Mouse (Mus musculus): ENCODE measurements around the gene 4930412O13Rik. TPM values are rescaled to one million over a fixed set of nuclear protein-coding genes. Genes with fewer than 3 reads are reported as not detected.

4930412O13Rik gene
- polyA plus RNA-seq, 1 experiment from 2014 or later: not detected

DNA sequence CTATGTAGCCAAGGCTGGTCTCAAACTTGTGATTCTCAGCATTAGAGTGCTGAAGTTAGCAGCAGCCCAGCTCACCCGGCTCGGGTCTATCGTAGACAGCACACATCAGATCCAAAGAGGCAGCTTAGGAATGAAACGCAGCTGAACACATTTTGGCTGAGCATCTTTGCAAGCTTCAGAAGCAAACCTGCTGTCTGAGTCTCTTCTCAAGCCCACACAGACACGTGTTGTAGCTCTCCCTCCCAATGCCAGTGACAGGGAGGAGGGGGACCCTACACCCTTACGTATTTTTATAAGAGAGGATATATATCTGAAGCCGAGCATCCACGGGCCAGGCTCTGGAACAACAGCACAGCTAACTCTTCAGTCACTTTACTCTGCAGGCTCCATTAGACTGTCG is 36.5 kb downstream of the 4930412O13Rik start:
- ATAC-seq (ENCODE audit: insufficient read depth, low FRiP score): no peak
- no peak overlapping the region for H3K4me3 ChIP-seq (replicated peaks; ENCODE audit: low read length)
- no peaks in the 10 kb centered on the region for H3K27me3 ChIP-seq (ENCODE audit: control insufficient read depth, insufficient read depth, low read length)
- H3K9me3 ChIP-seq (replicated peaks; ENCODE audit: control insufficient read depth, low read length): no peaks in the 10 kb centered on the region
- H3K27ac ChIP-seq (ENCODE audit: low read length): no peak overlapping the region
- 89% methylated on average over 9 of the region's 9 CpGs for WGBS
- H3K36me3 ChIP-seq (ENCODE audit: control insufficient read depth, insufficient read depth, low read length): no peaks in the 10 kb centered on the region
- no peak overlapping the region for H3K4me2 ChIP-seq (ENCODE audit: low read depth, low read length)
- no peak overlapping the region for H3K9ac ChIP-seq (ENCODE audit: low read length)
- peaks cover 5% of the 10 kb centered on the region; the same call in 1 of the 2 replicates for H3K4me1 ChIP-seq (ENCODE audit: control insufficient read depth, insufficient read depth, low read length)

DNA sequence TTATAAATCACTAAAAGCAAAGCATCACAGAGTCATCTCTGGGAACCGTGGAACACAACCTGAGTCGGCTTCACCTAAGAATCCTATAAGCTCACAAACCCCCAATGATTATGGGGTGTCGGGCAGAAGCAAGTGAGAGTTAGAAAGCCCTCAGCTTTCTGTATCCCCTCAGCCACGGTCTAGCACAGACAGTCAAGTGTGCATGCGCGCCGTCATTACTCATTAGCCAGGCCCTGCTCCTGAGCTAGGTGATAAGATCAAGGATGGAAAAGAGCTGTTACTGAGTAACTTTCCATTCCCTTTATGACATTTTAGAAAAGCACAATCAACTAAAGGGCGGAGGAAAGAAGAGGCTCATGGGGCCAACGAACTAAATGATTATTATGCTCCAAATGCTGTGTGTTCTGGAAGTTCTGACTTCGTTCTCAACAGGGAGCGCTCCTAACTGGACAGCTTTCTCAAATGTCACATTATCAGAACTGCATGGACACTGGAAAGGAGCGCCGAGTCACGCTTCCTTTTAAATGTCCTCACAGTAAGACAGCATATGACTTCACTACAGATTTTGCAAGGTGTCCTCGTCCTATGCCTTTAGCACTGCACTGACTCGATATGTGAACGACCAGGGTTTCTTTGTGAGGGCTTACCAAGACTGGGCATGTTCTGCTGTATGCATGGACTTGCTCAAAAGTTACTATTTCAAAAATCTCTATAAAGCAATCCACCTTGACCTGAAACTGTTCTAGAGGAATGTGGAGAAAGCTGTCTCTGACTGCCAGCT is 37.8 kb downstream of the 4930412O13Rik start:
- Histone ChIP-seq H3K4me2 (ENCODE audit: low read depth, low read length) (no peak overlapping the region), H3K9me3 (replicated peaks; ENCODE audit: control insufficient read depth, low read length) (no peaks in the 10 kb centered on the region), H3K27me3 (ENCODE audit: control insufficient read depth, insufficient read depth, low read length) (no peaks in the 10 kb centered on the region), H3K4me1 (ENCODE audit: control insufficient read depth, insufficient read depth, low read length) (peaks cover 5% of the 10 kb centered on the region; the same call in 1 of the 2 replicates), H3K4me3 (replicated peaks; ENCODE audit: low read length) (no peak overlapping the region), H3K36me3 (ENCODE audit: control insufficient read depth, insufficient read depth, low read length) (no peaks in the 10 kb centered on the region), H3K27ac (ENCODE audit: low read length) (0 out of 2 replicates have a peak overlapping the region, but pooled peaks have one; percentile 1), H3K9ac (ENCODE audit: low read length) (no peak overlapping the region)
- peak; percentile 90 for ATAC-seq (ENCODE audit: insufficient read depth, low FRiP score)
- WGBS: 60% methylated on average over 17 of the region's 17 CpGs

GRCm38 (mm10) chr2:9926194-9926904 is 45.3 kb downstream of the 4930412O13Rik start:
- ATAC-seq (ENCODE audit: insufficient read depth, low FRiP score): no peak

DNA sequence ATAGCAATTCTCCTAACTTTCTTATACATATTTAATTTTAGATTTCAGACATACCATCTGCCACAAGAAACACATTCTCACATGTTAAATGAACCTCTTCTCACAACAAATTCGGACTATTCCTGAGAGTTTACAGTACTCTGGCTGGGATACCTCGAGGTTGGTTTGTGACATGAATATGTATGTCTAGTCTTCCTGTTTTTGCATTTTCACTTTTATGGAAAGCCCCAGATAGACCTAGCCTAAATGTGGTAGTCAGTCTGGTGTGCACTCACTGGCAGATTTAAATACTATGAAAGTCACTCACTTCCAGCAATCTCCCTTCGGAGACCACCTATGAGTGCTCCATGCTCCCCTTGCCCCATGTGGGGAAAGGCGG is 45.8 kb downstream of the 4930412O13Rik start:
- Histone ChIP-seq H3K36me3 (ENCODE audit: control insufficient read depth, insufficient read depth, low read length) (no peaks in the 10 kb centered on the region), H3K9ac (ENCODE audit: low read length) (no peak overlapping the region), H3K9me3 (replicated peaks; ENCODE audit: control insufficient read depth, low read length) (no peaks in the 10 kb centered on the region), H3K27ac (ENCODE audit: low read length) (no peak overlapping the region), H3K4me3 (replicated peaks; ENCODE audit: low read length) (no peak overlapping the region), H3K27me3 (ENCODE audit: control insufficient read depth, insufficient read depth, low read length) (no peaks in the 10 kb centered on the region), H3K4me1 (ENCODE audit: control insufficient read depth, insufficient read depth, low read length) (no peaks in the 10 kb centered on the region), H3K4me2 (ENCODE audit: low read depth, low read length) (no peak overlapping the region)
- WGBS: 76% methylated on average over 4 of the region's 4 CpGs
- ATAC-seq (ENCODE audit: insufficient read depth, low FRiP score): no peak

More at GRCm38 (mm10) chr2:9926194-9926904, 45.3 kb downstream of the 4930412O13Rik start:
- WGBS: 50% methylated on average over 7 of the region's 7 CpGs
- no peaks in the 10 kb centered on the region for H3K27me3 ChIP-seq (ENCODE audit: control insufficient read depth, insufficient read depth, low read length)
- no peak overlapping the region for H3K4me2 ChIP-seq (ENCODE audit: low read depth, low read length)
- H3K9me3 ChIP-seq (replicated peaks; ENCODE audit: control insufficient read depth, low read length): no peaks in the 10 kb centered on the region
- no peak overlapping the region for H3K9ac ChIP-seq (ENCODE audit: low read length)
- H3K36me3 ChIP-seq (ENCODE audit: control insufficient read depth, insufficient read depth, low read length): no peaks in the 10 kb centered on the region
- H3K27ac ChIP-seq (ENCODE audit: low read length): no peak overlapping the region
- H3K4me1 ChIP-seq (ENCODE audit: control insufficient read depth, insufficient read depth, low read length): no peaks in the 10 kb centered on the region
- H3K4me3 ChIP-seq (replicated peaks; ENCODE audit: low read length): no peak overlapping the region

Other genes with a start within 250 kb of the 4930412O13Rik start
- gene 9230102O04Rik, start 8.3 kb downstream of the 4930412O13Rik start, polyA plus RNA-seq (2015; fragmentation: Nextera tagmentation; extraction: Ambion mirVana): not detected in 2 replicates
- 3.2 and 3.6 TPM in 2 replicates for gene Gata3, start 8.8 kb downstream of the 4930412O13Rik start, polyA plus RNA-seq (2015; fragmentation: Nextera tagmentation; extraction: Ambion mirVana)
- gene Taf3, start 167.3 kb downstream of the 4930412O13Rik start, polyA plus RNA-seq (2015; fragmentation: Nextera tagmentation; extraction: Ambion mirVana): 9.8 and 10.2 TPM in 2 replicates
- gene Atp5c1, start 199.3 kb downstream of the 4930412O13Rik start, polyA plus RNA-seq (2015; fragmentation: Nextera tagmentation; extraction: Ambion mirVana): 595 and 642 TPM in 2 replicates
- 25.6 and 27.9 TPM in 2 replicates for gene Kin, start 199.3 kb downstream of the 4930412O13Rik start, polyA plus RNA-seq (2015; fragmentation: Nextera tagmentation; extraction: Ambion mirVana)

Data from stomach, embryonic 16.5 days (tissue).